In the genomic region with DNA sequence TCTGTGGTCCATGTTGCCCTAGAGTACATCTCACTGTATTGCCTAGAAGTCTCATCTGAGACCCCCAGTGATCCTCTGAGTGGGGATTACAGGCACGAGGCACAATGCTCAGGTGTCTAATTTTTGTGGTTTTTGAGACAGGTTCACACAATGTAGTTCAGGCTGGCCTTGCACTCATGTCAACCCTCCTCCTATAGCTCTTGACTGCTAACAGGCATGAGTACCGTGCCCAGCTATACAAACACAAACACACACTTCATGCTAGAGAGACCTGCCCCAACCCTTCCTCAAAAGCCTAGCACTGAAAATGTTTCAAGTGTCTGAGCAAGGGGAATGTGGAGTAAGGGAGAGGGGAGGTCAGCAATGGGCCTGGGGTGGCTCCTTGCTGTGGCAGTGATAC, we compare ENCODE assay signal across 25 mouse cellular contexts.
"Had no signal": no experiment of that assay in that cellular context is flagged by ENCODE, and none has a peak within 500 bp of the region (broad histone marks: within the 10 kb centered on the region; RNA-seq: fewer than 3 reads in every experiment).

No protein-coding gene starts in this region.

- DNase-seq: forebrain, postnatal 0 days; gastrocnemius, postnatal 14 days; gastrocnemius, postnatal 36 days; heart, adult 18-20 months; heart, postnatal 14 days; heart, postnatal 36 days; kidney, adult 11 months; kidney, adult 2 months; kidney, adult 9 months; kidney, postnatal 14 days; kidney, postnatal 36 days; layer of hippocampus, adult 9-11 months; layer of hippocampus, postnatal 36 days; left cerebral cortex, postnatal 4 days had no signal

- H3K4me2 ChIP-seq: heart, embryonic 13.5 days; heart, embryonic 15.5 days; hindbrain, embryonic 13.5 days; hindbrain, embryonic 15.5 days; kidney, embryonic 15.5 days; limb, embryonic 13.5 days; limb, embryonic 15.5 days had no signal

- H3K4me3 ChIP-seq: heart, embryonic 10.5 days; heart, embryonic 13.5 days; heart, embryonic 15.5 days; hindbrain, embryonic 13.5 days; hindbrain, embryonic 15.5 days; kidney, embryonic 15.5 days; limb, embryonic 13.5 days; limb, embryonic 15.5 days had no signal

- H3K27me3 ChIP-seq: heart, embryonic 13.5 days; heart, embryonic 15.5 days; hindbrain, embryonic 13.5 days; hindbrain, embryonic 15.5 days; kidney, embryonic 15.5 days; limb, embryonic 13.5 days; limb, embryonic 15.5 days had no signal

- H3K4me1 ChIP-seq: heart, embryonic 10.5 days; heart, embryonic 13.5 days; heart, embryonic 15.5 days; hindbrain, embryonic 13.5 days; hindbrain, embryonic 15.5 days; kidney, embryonic 15.5 days; limb, embryonic 13.5 days; limb, embryonic 15.5 days had no signal

- H3K9ac ChIP-seq: forebrain, postnatal 0 days; heart, embryonic 13.5 days; heart, embryonic 15.5 days; hindbrain, embryonic 13.5 days; hindbrain, embryonic 15.5 days; kidney, embryonic 15.5 days; limb, embryonic 13.5 days; limb, embryonic 15.5 days had no signal

- H3K27ac ChIP-seq: heart, embryonic 10.5 days; heart, embryonic 13.5 days; heart, embryonic 15.5 days; hindbrain, embryonic 13.5 days; hindbrain, embryonic 15.5 days; hindbrain, postnatal 0 days; kidney, embryonic 15.5 days; kidney, postnatal 0 days; limb, embryonic 13.5 days; limb, embryonic 15.5 days had no signal

- ATAC-seq: forebrain, postnatal 0 days; hindbrain, postnatal 0 days; intestine, embryonic 16.5 days had no signal

- H3K9me3 ChIP-seq: heart, embryonic 10.5 days; heart, embryonic 13.5 days; heart, embryonic 15.5 days; hindbrain, embryonic 13.5 days; hindbrain, embryonic 15.5 days; kidney, embryonic 15.5 days; limb, embryonic 13.5 days; limb, embryonic 15.5 days had no signal
